Mouse (Mus musculus) heart, postnatal 0 days (tissue): ENCODE results near the gene Pde4d. TPM values are rescaled to one million over a fixed set of nuclear protein-coding genes. Genes with fewer than 3 reads are reported as not detected.

Source experiments
- ATAC-seq: fragments of 200-750 bp; cut with Nextera tagmentation; 2 replicates; pipeline ENCODE4 v1.8.0; 2017; ENCODE audit warnings: low read depth, moderate number of reproducible peaks, moderate library complexity; ENCODE audit not compliant: insufficient read depth
- DNase-seq: peaks from one replicate; pipeline ENCODE4 v3.0.0-alpha.2; 2016; ENCODE audit warnings: low spot score
- H3K27ac ChIP-seq: fragments of 300-500 bp; sonication (generic); 2 replicates; pipeline ENCODE4 v1.5.1; 2014; ENCODE audit warnings: low read depth, mild to moderate bottlenecking
- H3K27me3 ChIP-seq: fragments of 300-500 bp; sonication (generic); 2 replicates; pipeline ENCODE4 v1.6.1; 2014; ENCODE audit warnings: low read length, mixed read lengths; ENCODE audit not compliant: control insufficient read depth, insufficient read depth
- H3K36me3 ChIP-seq: fragments of 300-500 bp; sonication (generic); replicated peaks from 2 replicates; pipeline ENCODE4 v1.6.1; 2014; ENCODE audit warnings: low read length, mixed read lengths; ENCODE audit not compliant: control insufficient read depth, insufficient read depth
- H3K4me1 ChIP-seq: fragments of 300-500 bp; sonication (generic); 2 replicates; pipeline ENCODE4 v1.6.1; 2014; ENCODE audit warnings: antibody characterized with exemption; ENCODE audit not compliant: control insufficient read depth, insufficient read depth
- H3K4me2 ChIP-seq: fragments of 300-500 bp; sonication (generic); 2 replicates; pipeline ENCODE4 v1.6.1; 2014; ENCODE audit warnings: low read depth, mild to moderate bottlenecking, low read length, moderate library complexity
- H3K4me3 ChIP-seq: fragments of 300-500 bp; sonication (generic); 2 replicates; pipeline ENCODE4 v1.5.1; 2014; ENCODE audit warnings: low read depth, low read length
- H3K9ac ChIP-seq: fragments of 300-500 bp; sonication (generic); replicated peaks from 2 replicates; pipeline ENCODE4 v1.6.1; 2014; ENCODE audit warnings: low read depth, low read length, mixed read lengths
- H3K9me3 ChIP-seq: fragments of 300-500 bp; sonication (generic); replicated peaks from 2 replicates; pipeline ENCODE4 v1.6.1; 2016; ENCODE audit warnings: low read length; ENCODE audit not compliant: control insufficient read depth
- CTCF ChIP-seq: IDR thresholded peaks from 2 replicates; pipeline ENCODE4 v1.5.1; 2016; ENCODE audit warnings: antibody characterized with exemption, control low read depth, low read depth
- EP300 ChIP-seq: IDR thresholded peaks from 2 replicates; pipeline ENCODE4 v1.6.1; 2016; ENCODE audit warnings: antibody characterized with exemption, low read depth
- WGBS: fragments of 180-500 bp; shearing (Covaris S2); extraction: QIAGEN DNeasy Blood & Tissue Kit; methylation state at CpG from one replicate; pipeline ENCODE4 v1.1.7; 2014; 5-methylcytosine and 5-hydroxymethylcytosine counted together
- polyA plus RNA-seq: library from polyadenylated mRNA; unstranded; fragments of >200 nt; fragmentation: Nextera tagmentation; extraction: Ambion mirVana; gene quantifications from 2 replicates; pipeline ENCODE4 v1.2.1, GENCODE M21; 2015
- total RNA-seq: library from RNA; depleted of rRNA; stranded (reverse); fragments of >200 nt; gene quantifications from 2 replicates; pipeline ENCODE4 v1.2.3, GENCODE M21; 2014; ENCODE audit warnings: low replicate concordance

Gene Pde4d
- total and polyA plus RNA-seq, 2 experiments from 2014 or later: 21.9 to 58.0 TPM

DNA sequence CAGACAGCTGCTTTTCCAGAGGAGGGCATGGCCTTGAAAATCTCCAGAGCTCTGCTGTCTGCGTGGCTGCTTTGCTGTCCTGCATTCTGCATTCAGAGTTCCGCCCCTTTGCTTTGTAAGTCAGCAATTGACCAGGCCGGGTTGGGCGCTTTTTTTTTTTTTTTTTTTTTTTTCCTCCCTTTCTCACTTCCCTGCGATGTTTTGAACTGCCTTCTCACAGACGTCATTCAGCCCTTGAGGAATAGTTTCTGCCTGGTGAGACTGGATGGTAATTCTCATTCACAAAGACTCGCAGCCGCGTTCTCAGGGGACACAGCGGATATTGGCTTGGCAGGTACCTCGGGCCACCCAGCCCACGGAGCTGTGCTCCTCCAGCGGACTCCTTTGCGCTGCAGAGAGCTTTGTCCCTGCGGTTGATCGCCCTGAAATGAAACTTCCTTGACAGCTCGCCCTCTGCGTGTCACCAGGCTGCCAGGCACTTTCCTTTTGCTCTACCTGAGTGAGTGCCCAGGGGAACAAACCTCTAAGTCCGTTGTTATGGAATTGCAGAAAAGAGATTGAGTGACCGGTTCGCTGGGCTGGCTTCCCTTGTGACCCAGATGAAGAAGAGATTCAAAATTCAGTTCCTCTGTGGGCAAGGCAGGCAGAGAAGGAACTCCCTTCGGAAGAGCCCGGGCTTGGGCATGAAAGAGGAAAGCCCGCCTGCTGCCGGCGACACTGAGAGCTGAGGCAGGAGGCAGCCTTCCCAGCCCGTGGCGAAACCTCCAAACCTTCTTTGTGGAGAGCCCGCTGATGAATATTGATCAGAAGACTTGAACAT lies 1235.8 kb downstream of the Pde4d start:
- WGBS: under 1% methylated on average over 29 of the region's 29 CpGs
- Histone ChIP-seq H3K4me1 (peaks cover 13% of the 10 kb centered on the region), H3K27ac (peak overlapping the region; percentile 95), H3K9me3 (no peaks in the 10 kb centered on the region), H3K36me3 (no peaks in the 10 kb centered on the region), H3K4me2 (peak overlapping the region; percentile 82), H3K4me3 (peak overlapping the region; percentile 74), H3K9ac (peak overlapping the region; percentile 83), H3K27me3 (no peaks in the 10 kb centered on the region)
- DNase-seq (peak; percentile 76), ATAC-seq (peak; percentile 75)
- TF ChIP-seq EP300: no peak
- no peak for TF ChIP-seq CTCF

GRCm38 (mm10) chr13:109686116-109686876 lies 1236.5 kb downstream of the Pde4d start:
- Histone ChIP-seq H3K4me3 (peak overlapping the region; percentile 74), H3K9ac (peak overlapping the region; percentile 83), H3K4me2 (peak overlapping the region; percentile 82), H3K27ac (peak overlapping the region; percentile 95), H3K4me1 (peaks cover 14% of the 10 kb centered on the region), H3K9me3 (no peaks in the 10 kb centered on the region), H3K27me3 (no peaks in the 10 kb centered on the region), H3K36me3 (no peaks in the 10 kb centered on the region)
- DNase-seq: peak; percentile 85
- TF ChIP-seq EP300: peak; percentile 24; the same call in 1 of the 2 replicates
- no peak for TF ChIP-seq CTCF
- 2% methylated on average over 4 of the region's 4 CpGs for WGBS
- ATAC-seq: peak; percentile 59

DNA sequence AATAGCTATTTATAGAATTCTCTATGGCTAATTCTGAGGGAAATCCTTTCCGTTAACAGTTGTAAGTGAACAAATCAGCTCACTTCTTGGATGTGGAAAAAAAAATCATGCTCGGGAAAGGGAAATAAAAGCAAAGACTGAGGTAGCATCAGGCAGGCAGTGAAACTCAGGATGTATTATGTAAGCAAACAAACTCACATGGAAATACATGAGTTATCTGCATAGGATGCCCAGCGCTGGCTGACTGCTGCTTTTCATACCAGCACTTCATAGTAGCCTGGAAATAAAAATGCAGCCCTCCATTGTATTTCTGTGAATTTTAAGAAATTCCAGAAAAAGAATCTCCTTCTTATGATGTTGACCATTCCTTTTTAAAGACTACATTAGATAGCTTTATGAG lies 1237.2 kb downstream of the Pde4d start:
- Histone ChIP-seq H3K4me2 (peak overlapping the region; percentile 82), H3K27me3 (no peaks in the 10 kb centered on the region), H3K4me1 (peaks cover 14% of the 10 kb centered on the region), H3K9ac (peak overlapping the region; percentile 83), H3K4me3 (peak overlapping the region; percentile 74), H3K27ac (peak overlapping the region; percentile 95), H3K9me3 (no peaks in the 10 kb centered on the region), H3K36me3 (no peaks in the 10 kb centered on the region)
- WGBS: 7% methylated on average over 3 of the region's 3 CpGs
- TF ChIP-seq CTCF: no peak
- TF ChIP-seq EP300: no peak
- DNase-seq (no peak), ATAC-seq (no peak)

DNA sequence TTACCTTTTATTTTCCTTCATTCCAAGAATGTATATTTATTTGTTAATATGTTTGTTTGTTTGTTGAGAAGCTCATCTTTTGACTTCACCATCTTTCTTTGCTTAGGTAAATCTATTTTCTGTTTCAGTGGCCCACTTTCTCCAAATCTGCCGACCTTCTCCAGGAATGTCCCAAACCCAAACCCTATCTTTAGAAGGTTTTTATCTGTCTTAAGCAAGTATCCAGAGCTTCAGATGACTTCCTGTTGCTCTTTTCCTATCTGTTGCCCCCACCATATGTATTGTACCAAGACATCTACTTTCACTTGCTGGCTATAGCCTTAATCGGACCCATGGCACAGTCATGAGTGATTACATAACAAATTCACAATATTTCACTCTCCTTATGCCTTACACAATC lies 1238.4 kb downstream of the Pde4d start:
- WGBS: 43% methylated on average over 2 of the region's 2 CpGs
- H3K9ac ChIP-seq: no peak overlapping the region
- TF ChIP-seq CTCF (no peak), EP300 (no peak)
- no peaks in the 10 kb centered on the region for H3K27me3 ChIP-seq
- DNase-seq (no peak), ATAC-seq (no peak)
- no peak overlapping the region for H3K27ac ChIP-seq
- H3K4me3 ChIP-seq: peak overlapping the region; percentile 74; the same call in 1 of the 2 replicates
- peak overlapping the region; percentile 82 for H3K4me2 ChIP-seq
- H3K4me1 ChIP-seq: peaks cover 14% of the 10 kb centered on the region
- no peaks in the 10 kb centered on the region for H3K36me3 ChIP-seq
- H3K9me3 ChIP-seq: no peaks in the 10 kb centered on the region

- no peak overlapping the region for H3K9ac ChIP-seq
- H3K36me3 ChIP-seq: no peaks in the 10 kb centered on the region
- no peak for TF ChIP-seq EP300
- TF ChIP-seq CTCF: no peak
- no peak overlapping the region for H3K4me2 ChIP-seq
- WGBS: 85% methylated on average over 3 of the region's 3 CpGs
- ATAC-seq (no peak), DNase-seq (no peak)
- no peak overlapping the region for H3K4me3 ChIP-seq
- no peaks in the 10 kb centered on the region for H3K9me3 ChIP-seq
- peaks cover 14% of the 10 kb centered on the region for H3K4me1 ChIP-seq
- no peak overlapping the region for H3K27ac ChIP-seq
- no peaks in the 10 kb centered on the region for H3K27me3 ChIP-seq
Measured at GRCm38 (mm10) chr13:109689176-109689575, 1239.4 kb downstream of the Pde4d start.
